Mouse (Mus musculus) midbrain, embryonic 14.5 days (tissue): ENCODE results near the gene H13. TPM values are rescaled to one million over a fixed set of nuclear protein-coding genes. Genes with fewer than 3 reads are reported as not detected.
A peak's percentile ranks its signal among the peaks of the same experiment; 100 is the strongest.

Experiments used
- ATAC-seq: fragments of 200-750 bp; cut with Nextera tagmentation; 2 replicates; pipeline ENCODE4 v1.8.0; 2017; ENCODE audit warnings: moderate number of reproducible peaks, moderate library complexity; ENCODE audit not compliant: low FRiP score, low TSS enrichment
- DNase-seq: peaks from one replicate; pipeline ENCODE4 v3.0.0-alpha.2; 2015
- H3K27ac ChIP-seq: fragments of 300-500 bp; sonication (generic); replicated peaks from 2 replicates; pipeline ENCODE4 v1.5.1; 2014; ENCODE audit warnings: mild to moderate bottlenecking, low read depth, low read length, moderate library complexity
- H3K27me3 ChIP-seq: fragments of 300-500 bp; sonication (generic); 2 replicates; pipeline ENCODE4 v1.6.1; 2014; ENCODE audit warnings: low read length, control low read depth, mixed read lengths; ENCODE audit not compliant: control insufficient read depth, insufficient read depth
- H3K36me3 ChIP-seq: fragments of 300-500 bp; sonication (generic); 2 replicates; pipeline ENCODE4 v1.6.1; 2014; ENCODE audit warnings: low read length, control low read depth; ENCODE audit not compliant: control insufficient read depth, insufficient read depth
- H3K4me1 ChIP-seq: fragments of 300-500 bp; sonication (generic); 2 replicates; pipeline ENCODE4 v1.6.1; 2014; ENCODE audit warnings: mild to moderate bottlenecking, antibody characterized with exemption, low read length, control low read depth; ENCODE audit not compliant: control insufficient read depth, insufficient read depth
- H3K4me2 ChIP-seq: fragments of 300-500 bp; sonication (generic); 2 replicates; pipeline ENCODE4 v1.6.1; 2014; ENCODE audit warnings: mild to moderate bottlenecking, low read length, moderate library complexity
- H3K4me3 ChIP-seq: fragments of 300-500 bp; sonication (generic); replicated peaks from 2 replicates; pipeline ENCODE4 v1.5.1; 2014; ENCODE audit warnings: low read depth, low read length
- H3K9ac ChIP-seq: fragments of 300-500 bp; sonication (generic); replicated peaks from 2 replicates; pipeline ENCODE4 v1.6.1; 2014; ENCODE audit warnings: mild to moderate bottlenecking, low read length, moderate library complexity
- H3K9me3 ChIP-seq: fragments of 300-500 bp; sonication (generic); 2 replicates; pipeline ENCODE4 v1.6.1; 2016; ENCODE audit warnings: low read length, control low read depth, mixed read lengths; ENCODE audit not compliant: control insufficient read depth
- WGBS: fragments of 180-500 bp; shearing (Covaris S2); extraction: QIAGEN DNeasy Blood & Tissue Kit; methylation state at CpG from one replicate; pipeline ENCODE4 v1.1.7; 2014; 5-methylcytosine and 5-hydroxymethylcytosine counted together
- polyA plus RNA-seq: library from polyadenylated mRNA; unstranded; fragments of >200 nt; fragmentation: Nextera tagmentation; extraction: Ambion mirVana; gene quantifications from 2 replicates; pipeline ENCODE4 v1.2.1, GENCODE M21; 2014

Gene H13
- polyA plus RNA-seq, 1 experiment from 2014 or later: 177 TPM

- Histone ChIP-seq H3K4me2 (peak overlapping the region; percentile 13; the same call in 1 of the 2 replicates), H3K27me3 (no peaks in the 10 kb centered on the region), H3K36me3 (no peaks in the 10 kb centered on the region), H3K27ac (no peak overlapping the region), H3K4me3 (no peak overlapping the region), H3K4me1 (peaks cover 24% of the 10 kb centered on the region), H3K9ac (no peak overlapping the region), H3K9me3 (no peaks in the 10 kb centered on the region)
- WGBS: 53% methylated on average over 14 of the region's 14 CpGs
- DNase-seq: peak; percentile 75
- ATAC-seq: 0 out of 2 replicates have a peak, but pooled peaks have one; percentile 29
Measured at GRCm38 (mm10) chr2:152741153-152742041, 72.1 kb downstream of the H13 start.

GRCm38 (mm10) chr2:152742435-152742834 is 73.2 kb downstream of the H13 start:
- Histone ChIP-seq H3K4me3 (no peak overlapping the region), H3K4me2 (no peak overlapping the region), H3K9me3 (no peaks in the 10 kb centered on the region), H3K9ac (no peak overlapping the region), H3K27ac (no peak overlapping the region), H3K27me3 (no peaks in the 10 kb centered on the region), H3K4me1 (peaks cover 17% of the 10 kb centered on the region; the same call in 1 of the 2 replicates), H3K36me3 (no peaks in the 10 kb centered on the region)
- ATAC-seq (0 out of 2 replicates have a peak, but pooled peaks have one; percentile 53), DNase-seq (peak; percentile 65)
- 31% methylated on average over 10 of the region's 10 CpGs for WGBS

- H3K4me3 ChIP-seq: peak within 1 kb of the TSS; percentile 9; the same call in 1 of the 2 replicates
- no peaks in the 10 kb centered on the region for H3K36me3 ChIP-seq
- no peak within 1 kb of the TSS for H3K27ac ChIP-seq
- H3K4me1 ChIP-seq: peaks cover 9% of the 10 kb centered on the region
- H3K9me3 ChIP-seq: no peaks in the 10 kb centered on the region
- 3% methylated on average over 30 of the region's 30 CpGs for WGBS
- peak within 1 kb of the TSS; percentile 49 for H3K4me2 ChIP-seq
- no peak for DNase-seq
- ATAC-seq: no peak
- H3K27me3 ChIP-seq: no peaks in the 10 kb centered on the region
- no peak within 1 kb of the TSS for H3K9ac ChIP-seq
Measured at GRCm38 (mm10) chr2:152753944-152754711, 84.9 kb downstream of the H13 start, which contains the start of gene Cox4i2. Gene Cox4i2, plus strand, starts transcription at chr2:152754173.

GRCm38 (mm10) chr2:152756474-152757393 is 87.5 kb downstream of the H13 start:
- H3K4me1 ChIP-seq: peaks cover 9% of the 10 kb centered on the region
- no peak overlapping the region for H3K4me3 ChIP-seq
- no peaks in the 10 kb centered on the region for H3K36me3 ChIP-seq
- WGBS: 67% methylated on average over 17 of the region's 17 CpGs
- H3K9me3 ChIP-seq: no peaks in the 10 kb centered on the region
- H3K9ac ChIP-seq: no peak overlapping the region
- ATAC-seq: no peak
- no peak for DNase-seq
- H3K27me3 ChIP-seq: no peaks in the 10 kb centered on the region
- no peak overlapping the region for H3K27ac ChIP-seq
- H3K4me2 ChIP-seq: no peak overlapping the region

- Histone ChIP-seq H3K36me3 (no peaks in the 10 kb centered on the region), H3K4me3 (no peak overlapping the region), H3K4me2 (no peak overlapping the region), H3K9ac (no peak overlapping the region), H3K4me1 (peaks cover 9% of the 10 kb centered on the region), H3K9me3 (no peaks in the 10 kb centered on the region), H3K27me3 (no peaks in the 10 kb centered on the region), H3K27ac (no peak overlapping the region)
- DNase-seq (no peak), ATAC-seq (no peak)
- WGBS: 53% methylated on average over 2 of the region's 2 CpGs
Measured at GRCm38 (mm10) chr2:152757478-152757877, 88.2 kb downstream of the H13 start.

Other genes with a start within 250 kb of the H13 start
- not detected in 2 replicates for gene Defb23, start 204.8 kb upstream of the H13 start, polyA plus RNA-seq
- gene Defb20, start 192.4 kb upstream of the H13 start, polyA plus RNA-seq: not detected in 2 replicates
- gene Defb22, start 179.3 kb upstream of the H13 start, polyA plus RNA-seq: not detected in 2 replicates
- gene Defb26, start 157.8 kb upstream of the H13 start, polyA plus RNA-seq: not detected in 2 replicates
- not detected in 2 replicates for gene Defb28, start 151.2 kb upstream of the H13 start, polyA plus RNA-seq
- gene Defb29, start 129.4 kb upstream of the H13 start, polyA plus RNA-seq: not detected in 2 replicates
- not detected in 2 replicates for gene Gm17416, start 100.1 kb upstream of the H13 start, polyA plus RNA-seq
- not detected in 2 replicates for gene Defb21, start 96.7 kb upstream of the H13 start, polyA plus RNA-seq
- not detected in 2 replicates for gene Defb19, start 89.1 kb upstream of the H13 start, polyA plus RNA-seq
- not detected in 2 replicates for gene Defb45, start 70.1 kb upstream of the H13 start, polyA plus RNA-seq
- not detected in 2 replicates for gene Defb36, start 65.1 kb upstream of the H13 start, polyA plus RNA-seq
- not detected in 2 replicates for gene Defb25, start 46.4 kb upstream of the H13 start, polyA plus RNA-seq
- gene Rem1, start 42.5 kb upstream of the H13 start, polyA plus RNA-seq: 0.12 and 0.27 TPM in 2 replicates
- 39.9 and 41.4 TPM in 2 replicates for gene Mcts2, start 17.6 kb downstream of the H13 start, polyA plus RNA-seq
- 33.5 and 38.8 TPM in 2 replicates for gene Id1, start 66.8 kb downstream of the H13 start, polyA plus RNA-seq
- gene Cox4i2, start 84.7 kb downstream of the H13 start, polyA plus RNA-seq: 5.4 and 5.6 TPM in 2 replicates
- 171 and 208 TPM in 2 replicates for gene Bcl2l1, start 162.3 kb downstream of the H13 start, polyA plus RNA-seq
- 14.2 and 27.5 TPM in 2 replicates for gene Tpx2, start 178.5 kb downstream of the H13 start, polyA plus RNA-seq
- gene Mylk2, start 241.9 kb downstream of the H13 start, polyA plus RNA-seq: not detected in 2 replicates